Mouse (Mus musculus): ENCODE results near the gene Rnf167. TPM values are rescaled to one million over a fixed set of nuclear protein-coding genes. Genes with fewer than 3 reads are reported as not detected.

Gene Rnf167
- polyA plus RNA-seq, 1 experiment from 2014 or later = 111 TPM

DNA sequence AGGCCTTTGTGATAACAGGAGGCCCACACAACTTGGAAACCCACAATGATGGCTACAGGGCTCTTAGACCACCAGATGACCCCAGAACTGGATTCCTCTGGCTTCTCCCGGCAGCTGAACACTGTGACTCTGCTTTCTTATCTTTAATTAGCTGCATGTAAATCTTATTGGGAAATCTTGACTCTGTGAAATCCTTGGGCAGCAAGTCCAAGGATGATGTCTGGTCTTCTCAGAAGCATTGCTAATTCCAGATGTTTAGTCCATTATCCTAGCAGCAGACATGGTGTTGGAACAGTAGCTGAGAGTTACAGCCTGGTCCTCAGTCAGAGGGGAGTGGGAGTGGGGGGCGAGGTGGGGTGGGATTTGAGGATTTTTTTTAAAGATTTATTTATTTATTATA, 18.6 kb upstream of the Rnf167 start:
- WGBS = 72% methylated on average over 2 of the region's 2 CpGs
- Histone ChIP-seq H3K4me2 (ENCODE audit: low read depth, low read length) (no peak overlapping the region), H3K36me3 (ENCODE audit: control insufficient read depth, insufficient read depth, low read length) (no peaks in the 10 kb centered on the region), H3K9ac (ENCODE audit: low read length) (no peak overlapping the region), H3K9me3 (replicated peaks; ENCODE audit: control insufficient read depth, low read length) (no peaks in the 10 kb centered on the region), H3K4me3 (replicated peaks; ENCODE audit: low read length) (no peak overlapping the region), H3K27ac (ENCODE audit: low read length) (no peak overlapping the region), H3K4me1 (ENCODE audit: control insufficient read depth, insufficient read depth, low read length) (no peaks in the 10 kb centered on the region), H3K27me3 (ENCODE audit: control insufficient read depth, insufficient read depth, low read length) (no peaks in the 10 kb centered on the region)
- ATAC-seq (ENCODE audit: insufficient read depth, low FRiP score) = no peak

DNA sequence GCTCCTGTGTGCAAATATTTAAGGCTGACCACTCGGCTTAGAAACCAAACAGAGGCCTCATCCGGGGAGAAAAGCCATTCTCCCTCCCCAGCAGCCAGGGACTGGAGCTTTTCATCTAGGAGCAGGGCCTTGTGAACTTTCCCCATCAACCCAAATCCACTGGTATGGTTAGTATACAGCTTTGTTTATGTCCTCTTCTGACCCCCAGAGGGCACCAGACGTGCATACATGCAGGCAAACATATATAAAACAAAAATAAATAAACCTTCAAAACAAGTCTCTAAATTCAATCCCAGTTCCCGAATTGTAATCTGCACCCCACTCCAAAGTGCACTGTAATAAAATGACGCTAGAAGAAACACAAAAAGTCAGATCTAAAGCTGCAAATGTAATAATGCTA, 17.5 kb upstream of the Rnf167 start:
- Histone ChIP-seq H3K4me1 (ENCODE audit: control insufficient read depth, insufficient read depth, low read length) (no peaks in the 10 kb centered on the region), H3K9me3 (replicated peaks; ENCODE audit: control insufficient read depth, low read length) (no peaks in the 10 kb centered on the region), H3K4me3 (replicated peaks; ENCODE audit: low read length) (no peak overlapping the region), H3K9ac (ENCODE audit: low read length) (no peak overlapping the region), H3K4me2 (ENCODE audit: low read depth, low read length) (no peak overlapping the region), H3K27ac (ENCODE audit: low read length) (no peak overlapping the region), H3K36me3 (ENCODE audit: control insufficient read depth, insufficient read depth, low read length) (no peaks in the 10 kb centered on the region), H3K27me3 (ENCODE audit: control insufficient read depth, insufficient read depth, low read length) (no peaks in the 10 kb centered on the region)
- WGBS = 40% methylated on average over 5 of the region's 5 CpGs
- no peak for ATAC-seq (ENCODE audit: insufficient read depth, low FRiP score)

DNA sequence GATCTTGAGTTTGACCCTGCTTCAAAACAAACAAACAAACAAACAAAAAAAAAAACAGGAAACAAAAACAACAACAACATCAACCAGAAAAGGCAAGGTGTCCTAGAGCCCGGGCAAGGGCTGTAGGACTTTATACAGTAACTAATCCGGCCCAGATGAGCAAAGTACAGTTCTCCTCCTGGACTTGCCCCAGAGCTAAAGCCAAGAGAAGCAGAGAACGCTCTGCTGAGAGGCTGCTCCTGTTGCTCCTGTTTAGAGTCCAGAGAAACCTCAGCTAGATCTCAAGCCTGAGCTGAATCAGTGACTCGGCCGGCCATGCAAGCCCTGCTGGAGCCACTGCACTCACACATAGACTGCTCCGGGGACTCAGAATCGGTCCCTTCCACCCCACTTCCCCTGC, 16.9 kb upstream of the Rnf167 start:
- H3K9me3 ChIP-seq (replicated peaks; ENCODE audit: control insufficient read depth, low read length) = no peaks in the 10 kb centered on the region
- no peak overlapping the region for H3K4me3 ChIP-seq (replicated peaks; ENCODE audit: low read length)
- ATAC-seq (ENCODE audit: insufficient read depth, low FRiP score) = no peak
- H3K36me3 ChIP-seq (ENCODE audit: control insufficient read depth, insufficient read depth, low read length) = no peaks in the 10 kb centered on the region
- H3K27ac ChIP-seq (ENCODE audit: low read length) = no peak overlapping the region
- WGBS = 75% methylated on average over 7 of the region's 7 CpGs
- no peaks in the 10 kb centered on the region for H3K27me3 ChIP-seq (ENCODE audit: control insufficient read depth, insufficient read depth, low read length)
- H3K4me2 ChIP-seq (ENCODE audit: low read depth, low read length) = no peak overlapping the region
- no peak overlapping the region for H3K9ac ChIP-seq (ENCODE audit: low read length)
- H3K4me1 ChIP-seq (ENCODE audit: control insufficient read depth, insufficient read depth, low read length) = no peaks in the 10 kb centered on the region

DNA sequence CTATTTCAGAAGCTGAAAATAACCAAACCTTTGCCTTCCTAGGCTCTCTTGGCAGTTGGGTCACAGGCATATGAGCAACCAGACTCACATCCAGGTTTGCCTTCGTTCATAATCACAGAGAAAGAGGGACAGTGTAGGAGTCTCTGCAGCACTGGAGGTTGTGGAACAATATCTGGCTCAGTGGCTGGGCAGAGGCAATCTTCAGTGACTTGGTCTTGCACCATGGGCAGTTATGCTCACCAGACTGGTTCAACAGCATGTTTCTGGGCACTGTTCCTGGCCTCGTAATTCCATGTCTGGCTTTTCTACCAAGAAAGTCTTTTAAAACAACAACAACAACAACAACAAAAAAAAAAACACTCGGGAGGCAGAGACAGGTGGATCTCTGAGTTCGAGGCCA, 11.4 kb upstream of the Rnf167 start:
- 75% methylated on average over 4 of the region's 4 CpGs for WGBS

DNA sequence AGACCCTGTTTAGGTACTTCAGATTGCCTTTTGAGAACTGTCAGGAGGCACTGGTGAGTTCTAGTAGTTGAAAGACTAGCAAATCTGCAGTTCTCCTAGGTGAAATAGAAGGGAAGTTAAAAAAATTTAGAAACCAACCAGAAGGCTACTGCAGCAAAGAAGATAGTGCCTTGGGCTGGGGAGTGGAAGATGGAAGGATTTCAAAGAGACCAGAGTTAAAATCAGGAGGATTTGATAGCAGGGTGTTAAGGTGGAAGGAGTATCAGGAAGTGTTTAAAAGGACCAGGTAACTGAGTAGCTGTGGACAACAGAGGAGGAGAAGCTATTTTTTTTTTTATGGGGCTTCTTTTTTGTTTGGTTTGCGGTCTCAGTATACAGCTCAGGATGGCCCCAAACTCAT, 9.3 kb upstream of the Rnf167 start:
- H3K36me3 ChIP-seq (ENCODE audit: control insufficient read depth, insufficient read depth, low read length) = no peaks in the 10 kb centered on the region
- ATAC-seq (ENCODE audit: insufficient read depth, low FRiP score) = no peak
- no peak overlapping the region for H3K9ac ChIP-seq (ENCODE audit: low read length)
- no peak overlapping the region for H3K4me3 ChIP-seq (replicated peaks; ENCODE audit: low read length)
- H3K27ac ChIP-seq (ENCODE audit: low read length) = no peak overlapping the region
- no peaks in the 10 kb centered on the region for H3K9me3 ChIP-seq (replicated peaks; ENCODE audit: control insufficient read depth, low read length)
- H3K4me1 ChIP-seq (ENCODE audit: control insufficient read depth, insufficient read depth, low read length) = no peaks in the 10 kb centered on the region
- H3K27me3 ChIP-seq (ENCODE audit: control insufficient read depth, insufficient read depth, low read length) = no peaks in the 10 kb centered on the region
- WGBS = 100% methylated on average over 1 of the region's 1 CpGs
- no peak overlapping the region for H3K4me2 ChIP-seq (ENCODE audit: low read depth, low read length)

More for the DNA sequence above, 11.4 kb upstream of the Rnf167 start:
- ATAC-seq (ENCODE audit: insufficient read depth, low FRiP score) = no peak
- Histone ChIP-seq H3K4me3 (replicated peaks; ENCODE audit: low read length) (no peak overlapping the region), H3K36me3 (ENCODE audit: control insufficient read depth, insufficient read depth, low read length) (no peaks in the 10 kb centered on the region), H3K27me3 (ENCODE audit: control insufficient read depth, insufficient read depth, low read length) (no peaks in the 10 kb centered on the region), H3K27ac (ENCODE audit: low read length) (no peak overlapping the region), H3K4me2 (ENCODE audit: low read depth, low read length) (no peak overlapping the region), H3K9ac (ENCODE audit: low read length) (no peak overlapping the region), H3K9me3 (replicated peaks; ENCODE audit: control insufficient read depth, low read length) (no peaks in the 10 kb centered on the region), H3K4me1 (ENCODE audit: control insufficient read depth, insufficient read depth, low read length) (no peaks in the 10 kb centered on the region)

DNA sequence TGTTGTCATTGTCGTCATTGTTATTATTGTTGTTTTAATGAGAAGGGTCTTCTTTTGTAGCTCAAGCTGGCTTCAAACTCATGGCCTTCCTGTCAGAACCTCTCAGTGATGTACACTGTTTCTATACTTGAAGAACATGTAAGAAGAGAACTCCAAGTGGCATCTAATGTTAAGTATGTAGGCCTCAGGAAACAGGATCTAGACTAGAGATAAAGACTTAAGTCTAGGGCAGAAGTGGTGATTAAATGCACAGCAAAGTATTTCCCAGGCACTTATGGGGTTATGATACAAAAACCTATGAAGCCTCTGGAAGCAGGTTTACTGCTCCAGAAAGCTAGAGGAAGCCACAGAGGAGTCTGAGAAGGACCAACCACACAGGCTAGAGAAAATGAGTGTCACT, 8.7 kb upstream of the Rnf167 start:
- no peak overlapping the region for H3K9ac ChIP-seq (ENCODE audit: low read length)
- no peaks in the 10 kb centered on the region for H3K36me3 ChIP-seq (ENCODE audit: control insufficient read depth, insufficient read depth, low read length)
- H3K4me1 ChIP-seq (ENCODE audit: control insufficient read depth, insufficient read depth, low read length) = no peaks in the 10 kb centered on the region
- ATAC-seq (ENCODE audit: insufficient read depth, low FRiP score) = no peak
- H3K27ac ChIP-seq (ENCODE audit: low read length) = no peak overlapping the region
- no peak overlapping the region for H3K4me2 ChIP-seq (ENCODE audit: low read depth, low read length)
- WGBS = 80% methylated on average over 1 of the region's 1 CpGs
- no peak overlapping the region for H3K4me3 ChIP-seq (replicated peaks; ENCODE audit: low read length)
- H3K9me3 ChIP-seq (replicated peaks; ENCODE audit: control insufficient read depth, low read length) = no peaks in the 10 kb centered on the region
- H3K27me3 ChIP-seq (ENCODE audit: control insufficient read depth, insufficient read depth, low read length) = no peaks in the 10 kb centered on the region

DNA sequence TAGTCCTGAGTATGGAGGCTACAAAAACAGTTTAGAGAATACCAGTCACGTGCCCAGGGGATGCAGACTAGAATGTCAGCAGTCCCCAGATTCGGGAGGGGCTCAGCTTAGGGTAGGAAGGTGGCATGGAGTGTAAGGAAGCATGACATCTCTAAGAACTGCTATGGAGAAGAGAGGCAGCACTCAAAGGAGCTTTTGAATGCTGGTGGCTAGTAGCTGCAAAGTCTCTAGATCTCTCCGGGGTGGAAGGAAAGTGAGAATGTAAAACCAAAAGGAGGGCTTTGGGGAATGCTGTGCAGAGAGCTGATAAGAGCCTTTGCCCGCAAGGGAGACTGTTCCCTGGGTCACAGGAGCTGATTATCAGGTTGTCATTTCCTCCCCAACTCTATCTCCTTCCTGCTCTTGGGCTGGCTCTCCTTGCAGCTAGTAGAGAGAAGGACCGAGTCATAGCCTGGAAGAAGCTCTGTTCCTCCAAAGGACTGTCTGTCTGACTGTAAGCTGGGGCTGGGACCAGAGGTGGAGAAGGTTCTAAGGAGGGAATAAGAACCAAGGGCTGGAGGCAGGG, 8.2 kb upstream of the Rnf167 start, which contains the start of gene Gp1ba:
Gp1ba (plus strand) TSS at position 409 of the 565 bp plus-strand sequence.
- WGBS = 21% methylated on average over 5 of the region's 5 CpGs
- Histone ChIP-seq H3K9me3 (replicated peaks; ENCODE audit: control insufficient read depth, low read length) (no peaks in the 10 kb centered on the region), H3K4me3 (replicated peaks; ENCODE audit: low read length) (no peak within 1 kb of the TSS), H3K36me3 (ENCODE audit: control insufficient read depth, insufficient read depth, low read length) (no peaks in the 10 kb centered on the region), H3K27ac (ENCODE audit: low read length) (no peak within 1 kb of the TSS), H3K4me1 (ENCODE audit: control insufficient read depth, insufficient read depth, low read length) (no peaks in the 10 kb centered on the region), H3K4me2 (ENCODE audit: low read depth, low read length) (no peak within 1 kb of the TSS), H3K27me3 (ENCODE audit: control insufficient read depth, insufficient read depth, low read length) (no peaks in the 10 kb centered on the region), H3K9ac (ENCODE audit: low read length) (no peak within 1 kb of the TSS)
- ATAC-seq (ENCODE audit: insufficient read depth, low FRiP score) = no peak

DNA sequence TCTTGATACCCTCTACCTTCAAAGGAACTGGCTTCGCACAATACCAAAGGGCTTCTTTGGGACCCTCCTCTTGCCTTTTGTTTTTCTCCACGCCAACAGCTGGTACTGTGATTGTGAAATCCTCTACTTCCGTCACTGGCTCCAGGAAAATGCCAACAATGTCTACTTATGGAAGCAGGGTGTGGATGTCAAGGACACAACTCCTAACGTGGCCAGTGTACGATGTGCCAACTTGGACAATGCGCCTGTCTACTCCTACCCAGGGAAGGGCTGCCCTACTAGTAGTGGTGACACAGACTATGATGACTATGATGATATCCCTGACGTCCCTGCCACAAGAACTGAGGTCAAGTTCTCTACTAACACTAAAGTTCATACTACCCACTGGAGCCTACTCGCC, 7.1 kb upstream of the Rnf167 start:
- Histone ChIP-seq H3K9ac (ENCODE audit: low read length) (no peak overlapping the region), H3K4me1 (ENCODE audit: control insufficient read depth, insufficient read depth, low read length) (no peaks in the 10 kb centered on the region), H3K9me3 (replicated peaks; ENCODE audit: control insufficient read depth, low read length) (no peaks in the 10 kb centered on the region), H3K4me3 (replicated peaks; ENCODE audit: low read length) (no peak overlapping the region), H3K36me3 (ENCODE audit: control insufficient read depth, insufficient read depth, low read length) (0 out of 2 replicates have a peak, but pooled peaks cover 6% of the 10 kb centered on the region), H3K27ac (ENCODE audit: low read length) (no peak overlapping the region), H3K4me2 (ENCODE audit: low read depth, low read length) (no peak overlapping the region), H3K27me3 (ENCODE audit: control insufficient read depth, insufficient read depth, low read length) (no peaks in the 10 kb centered on the region)
- 81% methylated on average over 8 of the region's 8 CpGs for WGBS
- no peak for ATAC-seq (ENCODE audit: insufficient read depth, low FRiP score)

DNA sequence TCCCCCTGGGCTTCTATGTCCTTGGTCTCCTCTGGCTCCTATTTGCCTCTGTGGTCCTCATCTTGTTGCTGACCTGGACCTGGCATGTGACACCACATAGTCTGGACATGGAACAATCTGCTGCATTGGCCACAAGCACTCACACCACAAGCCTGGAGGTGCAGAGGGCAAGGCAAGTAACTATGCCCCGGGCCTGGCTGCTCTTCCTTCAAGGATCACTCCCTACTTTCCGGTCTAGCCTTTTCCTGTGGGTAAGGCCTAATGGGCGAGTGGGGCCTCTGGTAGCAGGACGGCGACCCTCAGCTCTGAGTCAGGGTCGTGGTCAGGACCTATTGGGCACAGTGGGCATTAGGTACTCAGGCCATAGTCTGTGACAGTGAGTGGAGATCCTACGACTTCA, 5.8 kb upstream of the Rnf167 start:
- no peak for ATAC-seq (ENCODE audit: insufficient read depth, low FRiP score)
- Histone ChIP-seq H3K9ac (ENCODE audit: low read length) (no peak overlapping the region), H3K9me3 (replicated peaks; ENCODE audit: control insufficient read depth, low read length) (no peaks in the 10 kb centered on the region), H3K4me2 (ENCODE audit: low read depth, low read length) (no peak overlapping the region), H3K4me3 (replicated peaks; ENCODE audit: low read length) (no peak overlapping the region), H3K4me1 (ENCODE audit: control insufficient read depth, insufficient read depth, low read length) (peaks cover 12% of the 10 kb centered on the region), H3K36me3 (ENCODE audit: control insufficient read depth, insufficient read depth, low read length) (0 out of 2 replicates have a peak, but pooled peaks cover 6% of the 10 kb centered on the region), H3K27me3 (ENCODE audit: control insufficient read depth, insufficient read depth, low read length) (no peaks in the 10 kb centered on the region), H3K27ac (ENCODE audit: low read length) (no peak overlapping the region)
- WGBS = 83% methylated on average over 7 of the region's 7 CpGs
